Mouse (Mus musculus): ENCODE measurements around the gene Phex. TPM values are rescaled to one million over a fixed set of nuclear protein-coding genes. Genes with fewer than 3 reads are reported as not detected.

Gene Phex
- total and polyA plus RNA-seq, 2 experiments from 2014 or later: 0.06 to 3.5 TPM

- Histone ChIP-seq H3K4me3 (ENCODE audit: low read depth, low read length) (no peak overlapping the region), H3K9ac (no peak overlapping the region), H3K36me3 (ENCODE audit: insufficient read depth) (no peaks in the 10 kb centered on the region), H3K27me3 (ENCODE audit: insufficient read depth, low read length) (no peaks in the 10 kb centered on the region), H3K4me1 (ENCODE audit: insufficient read depth) (no peaks in the 10 kb centered on the region), H3K27ac (ENCODE audit: low read depth, low read length) (no peak overlapping the region), H3K4me2 (ENCODE audit: low read depth) (no peak overlapping the region), H3K9me3 (ENCODE audit: low read length) (no peaks in the 10 kb centered on the region)
- no peak for DNase-seq
- WGBS: 51% methylated on average over 3 of the region's 3 CpGs
- ATAC-seq: no peak
- TF ChIP-seq CTCF (IDR thresholded peaks at IDR 0.05; ENCODE audit: low read depth): no peak
These were observed 104.8 kb downstream of the Phex start for GRCm38 (mm10) chrX:157310331-157310730.

- Histone ChIP-seq H3K36me3 (ENCODE audit: insufficient read depth) (no peaks in the 10 kb centered on the region), H3K9ac (no peak overlapping the region), H3K4me1 (ENCODE audit: insufficient read depth) (no peaks in the 10 kb centered on the region), H3K27ac (ENCODE audit: low read depth, low read length) (no peak overlapping the region), H3K27me3 (ENCODE audit: insufficient read depth, low read length) (no peaks in the 10 kb centered on the region), H3K4me2 (ENCODE audit: low read depth) (no peak overlapping the region), H3K9me3 (ENCODE audit: low read length) (no peaks in the 10 kb centered on the region), H3K4me3 (ENCODE audit: low read depth, low read length) (no peak overlapping the region)
- WGBS: 56% methylated on average over 1 of the region's 1 CpGs
- DNase-seq: no peak
- ATAC-seq: no peak
- no peak for TF ChIP-seq CTCF (IDR thresholded peaks at IDR 0.05; ENCODE audit: low read depth)
These were observed 106.9 kb downstream of the Phex start for GRCm38 (mm10) chrX:157308171-157308570.

GRCm38 (mm10) chrX:157307411-157307810 lies 107.7 kb downstream of the Phex start:
- H3K4me2 ChIP-seq (ENCODE audit: low read depth): no peak overlapping the region
- 15% methylated on average over 3 of the region's 3 CpGs for WGBS
- H3K4me1 ChIP-seq (ENCODE audit: insufficient read depth): no peaks in the 10 kb centered on the region
- no peaks in the 10 kb centered on the region for H3K9me3 ChIP-seq (ENCODE audit: low read length)
- H3K9ac ChIP-seq: no peak overlapping the region
- H3K36me3 ChIP-seq (ENCODE audit: insufficient read depth): no peaks in the 10 kb centered on the region
- no peaks in the 10 kb centered on the region for H3K27me3 ChIP-seq (ENCODE audit: insufficient read depth, low read length)
- ATAC-seq: peak; percentile 66
- H3K4me3 ChIP-seq (ENCODE audit: low read depth, low read length): no peak overlapping the region
- peak; percentile 78 for DNase-seq
- TF ChIP-seq CTCF (IDR thresholded peaks at IDR 0.05; ENCODE audit: low read depth): peak; percentile 65
- no peak overlapping the region for H3K27ac ChIP-seq (ENCODE audit: low read depth, low read length)

GRCm38 (mm10) chrX:157306796-157307405 lies 108.2 kb downstream of the Phex start:
- DNase-seq: no peak

GRCm38 (mm10) chrX:157305852-157306232 lies 109.3 kb downstream of the Phex start:
- no peak overlapping the region for H3K9ac ChIP-seq
- H3K27me3 ChIP-seq (ENCODE audit: insufficient read depth, low read length): no peaks in the 10 kb centered on the region
- no peak overlapping the region for H3K27ac ChIP-seq (ENCODE audit: low read depth, low read length)
- ATAC-seq (no peak), DNase-seq (no peak)
- no peak overlapping the region for H3K4me3 ChIP-seq (ENCODE audit: low read depth, low read length)
- WGBS: 66% methylated on average over 5 of the region's 5 CpGs
- no peak overlapping the region for H3K4me2 ChIP-seq (ENCODE audit: low read depth)
- TF ChIP-seq CTCF (IDR thresholded peaks at IDR 0.05; ENCODE audit: low read depth): no peak
- H3K36me3 ChIP-seq (ENCODE audit: insufficient read depth): no peaks in the 10 kb centered on the region
- no peaks in the 10 kb centered on the region for H3K4me1 ChIP-seq (ENCODE audit: insufficient read depth)
- H3K9me3 ChIP-seq (ENCODE audit: low read length): no peaks in the 10 kb centered on the region

More at GRCm38 (mm10) chrX:157306796-157307405, 108.2 kb downstream of the Phex start:
- Histone ChIP-seq H3K4me3 (ENCODE audit: low read depth, low read length) (no peak overlapping the region), H3K27me3 (ENCODE audit: insufficient read depth, low read length) (no peaks in the 10 kb centered on the region), H3K4me1 (ENCODE audit: insufficient read depth) (no peaks in the 10 kb centered on the region), H3K9me3 (ENCODE audit: low read length) (no peaks in the 10 kb centered on the region), H3K27ac (ENCODE audit: low read depth, low read length) (no peak overlapping the region), H3K4me2 (ENCODE audit: low read depth) (no peak overlapping the region), H3K36me3 (ENCODE audit: insufficient read depth) (no peaks in the 10 kb centered on the region), H3K9ac (0 out of 2 replicates have a peak overlapping the region, but pooled peaks have one; percentile 6)
- 35% methylated on average over 4 of the region's 4 CpGs for WGBS
- TF ChIP-seq CTCF (IDR thresholded peaks at IDR 0.05; ENCODE audit: low read depth): no peak
- ATAC-seq: peak; percentile 66

GRCm38 (mm10) chrX:157305193-157305851 lies 109.8 kb downstream of the Phex start:
- DNase-seq: peak; percentile 4

GRCm38 (mm10) chrX:157292411-157292810 lies 122.7 kb downstream of the Phex start:
- Histone ChIP-seq H3K9ac (no peak overlapping the region), H3K4me1 (ENCODE audit: insufficient read depth) (no peaks in the 10 kb centered on the region), H3K9me3 (ENCODE audit: low read length) (no peaks in the 10 kb centered on the region), H3K36me3 (ENCODE audit: insufficient read depth) (no peaks in the 10 kb centered on the region), H3K27me3 (ENCODE audit: insufficient read depth, low read length) (no peaks in the 10 kb centered on the region), H3K4me3 (ENCODE audit: low read depth, low read length) (no peak overlapping the region), H3K4me2 (ENCODE audit: low read depth) (no peak overlapping the region), H3K27ac (ENCODE audit: low read depth, low read length) (no peak overlapping the region)
- DNase-seq (no peak), ATAC-seq (no peak)
- TF ChIP-seq CTCF (IDR thresholded peaks at IDR 0.05; ENCODE audit: low read depth): no peak

More at GRCm38 (mm10) chrX:157305193-157305851, 109.8 kb downstream of the Phex start:
- TF ChIP-seq CTCF (IDR thresholded peaks at IDR 0.05; ENCODE audit: low read depth): no peak
- no peaks in the 10 kb centered on the region for H3K27me3 ChIP-seq (ENCODE audit: insufficient read depth, low read length)
- no peaks in the 10 kb centered on the region for H3K9me3 ChIP-seq (ENCODE audit: low read length)
- 0 out of 2 replicates have a peak, but pooled peaks have one; percentile 34 for ATAC-seq
- H3K4me3 ChIP-seq (ENCODE audit: low read depth, low read length): no peak overlapping the region
- H3K4me1 ChIP-seq (ENCODE audit: insufficient read depth): no peaks in the 10 kb centered on the region
- no peak overlapping the region for H3K9ac ChIP-seq
- H3K36me3 ChIP-seq (ENCODE audit: insufficient read depth): no peaks in the 10 kb centered on the region
- H3K27ac ChIP-seq (ENCODE audit: low read depth, low read length): no peak overlapping the region
- no peak overlapping the region for H3K4me2 ChIP-seq (ENCODE audit: low read depth)
- WGBS: 28% methylated on average over 6 of the region's 6 CpGs
